Mouse (Mus musculus) lung, postnatal 25 days (tissue): Measurements from ENCODE around the gene Mtcl1.

Experiments
- DNase-seq: peaks from one replicate; pipeline ENCODE4 v3.0.0; 2022; ENCODE audit warnings: low spot score

The Mtcl1 gene

GRCm38 (mm10) chr17:66363852-66364524 is 85.6 kb downstream of the Mtcl1 start:
- no peak for DNase-seq

DNA sequence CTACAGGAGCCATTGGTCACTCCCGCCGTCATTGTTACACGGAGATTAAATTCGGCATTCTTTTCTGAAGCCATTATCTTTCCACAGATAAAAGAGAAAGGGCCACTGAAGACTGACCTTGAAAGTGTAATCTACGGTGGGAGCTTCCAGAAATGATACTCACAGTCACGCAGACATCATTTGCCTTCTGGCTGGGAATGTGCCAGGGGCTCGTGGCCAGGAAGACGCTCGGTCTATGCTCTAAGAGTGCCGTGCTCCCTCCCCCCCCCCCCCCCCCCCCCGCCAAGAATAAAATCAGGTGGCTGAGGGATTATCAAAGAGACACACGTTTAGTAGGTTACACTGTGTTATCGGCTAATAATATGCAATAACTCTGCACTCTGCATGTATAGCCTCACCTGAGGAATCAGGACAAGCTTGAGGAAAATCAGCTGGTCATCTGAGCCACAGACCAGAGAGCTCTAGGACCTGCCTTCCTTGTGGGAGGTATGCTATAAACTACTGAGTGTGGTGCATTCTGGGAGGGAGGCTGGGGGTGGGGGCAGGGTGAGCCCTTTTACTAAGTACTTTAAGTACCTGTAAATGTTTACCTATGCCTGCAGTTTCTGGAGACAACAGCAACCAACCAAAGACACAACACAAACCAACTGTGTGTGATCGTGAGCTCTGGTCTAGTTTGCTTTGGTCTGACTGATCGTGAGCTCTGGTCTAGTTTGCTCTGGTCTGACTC is 87.1 kb downstream of the Mtcl1 start:
- DNase-seq, result no peak

GRCm38 (mm10) chr17:66358026-66358978 is 91.2 kb downstream of the Mtcl1 start:
- DNase-seq, result peak; percentile 73

- no peak for DNase-seq
These were observed 92.2 kb downstream of the Mtcl1 start for GRCm38 (mm10) chr17:66357171-66358025.

- no peak for DNase-seq
These were observed 95.6 kb downstream of the Mtcl1 start for GRCm38 (mm10) chr17:66353907-66354306.

DNA sequence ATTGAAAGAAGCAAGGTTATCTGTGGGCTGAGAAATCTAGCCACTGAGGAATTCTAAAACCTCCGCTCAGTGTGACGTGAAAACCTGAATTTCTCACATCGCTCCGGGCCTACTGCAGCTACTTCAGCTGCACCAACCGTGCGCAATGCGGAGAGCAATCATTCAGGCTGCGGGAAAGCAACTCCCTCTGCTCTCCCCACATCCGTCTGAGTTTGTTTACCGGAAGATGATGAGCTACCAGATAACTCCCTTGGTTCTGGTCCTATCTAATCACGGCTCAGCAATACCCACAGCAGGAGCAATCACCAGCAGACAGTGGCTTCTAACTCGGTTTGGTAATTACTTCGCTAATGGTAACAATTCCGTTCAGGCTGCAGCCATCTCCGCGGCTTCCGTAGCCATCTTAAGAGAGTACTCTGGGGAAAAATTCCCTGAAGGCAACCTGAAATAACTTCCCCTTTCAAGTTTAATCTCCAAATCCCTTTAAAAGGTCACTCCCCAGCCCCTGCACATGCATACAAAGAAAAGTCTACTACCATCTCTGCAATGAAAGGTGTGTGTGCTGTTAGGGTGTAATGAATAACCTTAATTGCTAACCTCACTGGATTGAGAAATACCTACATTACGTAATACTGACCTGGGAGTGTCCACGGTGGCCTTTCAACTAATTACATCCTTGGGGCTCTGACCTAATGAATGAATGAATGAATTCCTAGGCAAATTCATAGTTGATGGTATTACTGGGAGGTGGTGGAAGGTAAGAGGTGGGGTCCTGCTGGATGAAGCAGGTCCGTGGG is 96.5 kb downstream of the Mtcl1 start:
- DNase-seq, result peak; percentile 51

GRCm38 (mm10) chr17:66352219-66352618 is 97.3 kb downstream of the Mtcl1 start:
- DNase-seq, result peak; percentile 88

DNA sequence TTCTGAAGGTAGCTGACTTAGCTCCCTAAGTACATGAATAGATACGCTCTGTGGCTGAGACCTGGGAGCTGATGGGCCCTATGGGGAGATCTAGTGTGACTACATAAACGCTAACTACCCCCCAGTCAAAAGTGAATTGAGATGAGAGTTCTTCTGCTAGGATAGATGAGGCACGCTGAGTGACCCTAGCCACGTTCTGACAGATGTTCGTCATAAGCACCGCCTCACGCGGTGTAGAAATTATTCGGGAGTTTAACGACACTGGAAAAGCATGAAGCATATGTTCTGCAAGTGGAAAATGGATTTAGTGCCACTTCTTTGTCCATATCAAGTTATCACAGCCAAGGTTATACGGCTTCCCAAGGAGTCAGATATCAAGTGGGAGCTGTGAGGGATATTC is 98.9 kb downstream of the Mtcl1 start:
- no peak for DNase-seq

GRCm38 (mm10) chr17:66350127-66350526 is 99.4 kb downstream of the Mtcl1 start:
- no peak for DNase-seq

DNA sequence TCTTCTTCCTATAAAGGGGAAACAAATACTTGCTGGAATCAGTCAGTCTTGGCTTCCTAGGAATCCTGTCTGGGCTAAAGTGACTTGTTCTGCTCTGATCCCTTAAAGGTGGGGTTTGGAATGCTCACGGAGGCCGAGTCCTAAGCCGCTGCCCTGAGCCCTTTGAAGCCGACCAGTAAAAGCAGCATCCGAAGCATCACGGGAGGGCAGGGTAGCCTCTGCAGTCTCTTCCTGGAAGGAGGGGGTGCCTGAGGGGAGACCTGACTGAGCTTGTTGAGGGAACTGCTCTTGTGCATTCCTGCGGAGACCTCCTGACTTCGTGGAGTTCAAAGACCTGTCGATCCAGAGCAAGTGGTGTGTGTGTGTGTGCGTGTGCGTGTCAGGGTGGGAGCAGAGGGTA is 103.2 kb downstream of the Mtcl1 start:
- DNase-seq, result no peak

GRCm38 (mm10) chr17:66345680-66346079 is 103.9 kb downstream of the Mtcl1 start:
- DNase-seq, result no peak

- no peak for DNase-seq
These were observed 106.6 kb downstream of the Mtcl1 start for GRCm38 (mm10) chr17:66342932-66343331.

GRCm38 (mm10) chr17:66341670-66342069 is 107.9 kb downstream of the Mtcl1 start:
- no peak for DNase-seq

- peak; percentile 77 for DNase-seq
These were observed 108.8 kb downstream of the Mtcl1 start for GRCm38 (mm10) chr17:66340798-66341197.

DNA sequence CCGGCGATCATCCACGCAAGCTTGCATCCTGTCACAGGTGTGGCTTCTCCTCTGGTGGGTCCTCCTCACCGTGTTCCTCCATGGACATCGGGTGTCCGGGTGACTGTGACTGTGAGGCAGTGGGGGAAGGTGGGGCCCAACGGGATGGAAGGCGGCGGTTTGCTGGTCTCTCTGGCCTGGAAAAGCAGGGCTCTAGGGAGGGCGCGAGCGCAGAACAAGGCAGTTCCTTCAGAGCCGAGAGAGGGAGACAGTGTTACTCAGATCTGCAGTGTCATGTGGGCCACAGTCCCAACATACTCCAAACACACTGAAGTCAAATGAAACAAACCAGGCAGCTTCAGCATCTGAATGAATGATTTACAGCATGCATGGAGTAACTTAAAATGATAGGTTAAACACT is 111.6 kb downstream of the Mtcl1 start:
- DNase-seq, result no peak

- DNase-seq, result no peak
These were observed 114.0 kb downstream of the Mtcl1 start for GRCm38 (mm10) chr17:66335568-66335967.

- no peak for DNase-seq
These were observed 114.7 kb downstream of the Mtcl1 start for GRCm38 (mm10) chr17:66334894-66335293.

GRCm38 (mm10) chr17:66331207-66331606 is 118.3 kb downstream of the Mtcl1 start:
- DNase-seq, result no peak

DNA sequence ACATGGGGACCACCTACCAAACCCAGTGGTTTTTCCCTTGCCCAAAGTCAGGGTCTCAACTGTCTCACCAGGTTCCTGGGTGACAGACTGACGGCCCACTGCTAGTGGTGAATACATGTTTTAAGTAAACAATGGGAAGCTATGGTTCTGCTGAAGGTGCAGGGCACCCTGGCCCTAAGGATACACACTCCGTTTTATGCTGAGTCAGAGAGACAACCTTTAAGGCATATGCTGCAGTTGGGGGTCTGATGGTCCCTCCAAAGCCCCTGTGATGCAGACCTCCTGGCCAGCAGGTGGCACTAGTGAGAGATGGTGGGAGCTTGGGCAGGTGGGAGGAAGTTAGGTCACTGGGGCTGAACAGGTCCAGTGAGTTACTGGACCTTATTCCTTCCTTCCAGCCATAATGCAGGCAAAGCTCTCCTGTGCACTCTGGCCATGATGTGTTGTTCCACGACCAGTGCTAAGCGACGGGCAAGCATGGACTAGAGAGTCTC is 123.0 kb downstream of the Mtcl1 start:
- DNase-seq, result no peak

- DNase-seq, result no peak
These were observed 123.4 kb downstream of the Mtcl1 start for GRCm38 (mm10) chr17:66326204-66326545.
